Mouse (Mus musculus) embryonic fibroblast, embryonic 13.5 days (primary cell): ENCODE measurements around the gene Myrip.

Source experiments
- CTCF ChIP-seq: IDR thresholded peaks from 2 replicates; pipeline ENCODE4 v1.5.1; 2011; ENCODE audit warnings: mild to moderate bottlenecking, control low read depth, low read length, moderate library complexity, borderline replicate concordance; ENCODE audit not compliant: insufficient read depth
- POLR2A ChIP-seq: IDR thresholded peaks from 2 replicates; pipeline ENCODE4 v1.6.1; 2011; ENCODE audit warnings: low read depth, mild to moderate bottlenecking, control low read depth, low read length, moderate library complexity

- no peak for TF ChIP-seq CTCF
- no peak for TF ChIP-seq POLR2A
Measured at GRCm38 (mm10) chr9:120493781-120494180, 192.5 kb downstream of the Myrip start.
